Mouse (Mus musculus): Measurements from ENCODE around the gene Ptprg.
"Not testable (repeated sequence)": the region's sequence is repeated elsewhere in the genome, so short reads cannot be mapped to it uniquely, and the experiment has no call there.

The Ptprg gene

GRCm38 (mm10) chr14:12046226-12046882, 493.0 kb downstream of the Ptprg start:
- DNase-seq (ENCODE audit: low read depth, low spot score), result no peak

GRCm38 (mm10) chr14:12047637-12048036, 494.3 kb downstream of the Ptprg start:
- DNase-seq (ENCODE audit: low read depth, low spot score), result no peak

GRCm38 (mm10) chr14:12056912-12057524, 503.7 kb downstream of the Ptprg start:
- no peak for DNase-seq (ENCODE audit: low read depth, low spot score)

GRCm38 (mm10) chr14:12057856-12058255, 504.5 kb downstream of the Ptprg start:
- DNase-seq (ENCODE audit: low read depth, low spot score), result no peak

GRCm38 (mm10) chr14:12059149-12059548, 505.8 kb downstream of the Ptprg start:
- no peak for DNase-seq (ENCODE audit: low read depth, low spot score)

- DNase-seq (ENCODE audit: low read depth, low spot score), result not testable (repeated sequence)
Measured at GRCm38 (mm10) chr14:12061313-12061712, 508.0 kb downstream of the Ptprg start.

- no peak for DNase-seq (ENCODE audit: low read depth, low spot score)
Measured at GRCm38 (mm10) chr14:12062628-12063360, 509.5 kb downstream of the Ptprg start.

- DNase-seq (ENCODE audit: low read depth, low spot score), result no peak
Measured at GRCm38 (mm10) chr14:12065001-12065400, 511.7 kb downstream of the Ptprg start.

- no peak for DNase-seq (ENCODE audit: low read depth, low spot score)
Measured at GRCm38 (mm10) chr14:12065736-12066135, 512.4 kb downstream of the Ptprg start.

- no peak for DNase-seq (ENCODE audit: low read depth, low spot score)
Measured at GRCm38 (mm10) chr14:12069707-12070106, 516.4 kb downstream of the Ptprg start.

- no peak for DNase-seq (ENCODE audit: low read depth, low spot score)
Measured at GRCm38 (mm10) chr14:12070361-12070760, 517.0 kb downstream of the Ptprg start.

GRCm38 (mm10) chr14:12070856-12071465, 517.6 kb downstream of the Ptprg start:
- DNase-seq (ENCODE audit: low read depth, low spot score), result no peak

- no peak for DNase-seq (ENCODE audit: low read depth, low spot score)
Measured at GRCm38 (mm10) chr14:12072026-12072861, 518.9 kb downstream of the Ptprg start.

GRCm38 (mm10) chr14:12073408-12074107, 520.2 kb downstream of the Ptprg start:
- no peak for DNase-seq (ENCODE audit: low read depth, low spot score)

GRCm38 (mm10) chr14:12077193-12077592, 523.9 kb downstream of the Ptprg start:
- no peak for DNase-seq (ENCODE audit: low read depth, low spot score)

- no peak for DNase-seq (ENCODE audit: low read depth, low spot score)
Measured at GRCm38 (mm10) chr14:12079250-12079649, 525.9 kb downstream of the Ptprg start.

GRCm38 (mm10) chr14:12079833-12080401, 526.6 kb downstream of the Ptprg start:
- no peak for DNase-seq (ENCODE audit: low read depth, low spot score)

GRCm38 (mm10) chr14:12082131-12082921, 529.0 kb downstream of the Ptprg start:
- no peak for DNase-seq (ENCODE audit: low read depth, low spot score)

GRCm38 (mm10) chr14:12084076-12084475, 530.7 kb downstream of the Ptprg start:
- DNase-seq (ENCODE audit: low read depth, low spot score), result peak; percentile 51

GRCm38 (mm10) chr14:12085078-12085477, 531.7 kb downstream of the Ptprg start:
- DNase-seq (ENCODE audit: low read depth, low spot score), result no peak

Data from retina, postnatal 7 days (tissue).